Mouse (Mus musculus) kidney, postnatal 10 days (tissue): ENCODE data around the gene Sec14l5.

Experiments used
- DNase-seq: peaks from one replicate; pipeline ENCODE4 v3.0.0; 2021; ENCODE audit warnings: mixed read lengths

Sec14l5 gene

GRCm38 (mm10) chr16:5155014-5155413 lies 8.1 kb downstream of the Sec14l5 start:
- no peak for DNase-seq

GRCm38 (mm10) chr16:5156495-5156894 lies 9.6 kb downstream of the Sec14l5 start:
- DNase-seq = no peak

GRCm38 (mm10) chr16:5157113-5157512 lies 10.2 kb downstream of the Sec14l5 start:
- no peak for DNase-seq

- no peak for DNase-seq
These were observed 12.3 kb downstream of the Sec14l5 start for GRCm38 (mm10) chr16:5159248-5159647.

GRCm38 (mm10) chr16:5164327-5164726 lies 17.4 kb downstream of the Sec14l5 start:
- no peak for DNase-seq

GRCm38 (mm10) chr16:5168038-5168437 lies 21.1 kb downstream of the Sec14l5 start:
- no peak for DNase-seq

GRCm38 (mm10) chr16:5168829-5169228 lies 21.9 kb downstream of the Sec14l5 start:
- DNase-seq = no peak

GRCm38 (mm10) chr16:5172636-5173035 lies 25.7 kb downstream of the Sec14l5 start:
- DNase-seq = no peak

GRCm38 (mm10) chr16:5183310-5183975 lies 36.5 kb downstream of the Sec14l5 start:
- no peak for DNase-seq

- DNase-seq = no peak
These were observed 37.2 kb downstream of the Sec14l5 start for GRCm38 (mm10) chr16:5184101-5184500.

GRCm38 (mm10) chr16:5184956-5185355 lies 38.0 kb downstream of the Sec14l5 start:
- DNase-seq = no peak

- no peak for DNase-seq
These were observed 38.8 kb downstream of the Sec14l5 start for GRCm38 (mm10) chr16:5185691-5186090.

GRCm38 (mm10) chr16:5186234-5186633 lies 39.3 kb downstream of the Sec14l5 start:
- no peak for DNase-seq

- peak; percentile 74 for DNase-seq
These were observed 48.2 kb downstream of the Sec14l5 start for GRCm38 (mm10) chr16:5195080-5195479.

GRCm38 (mm10) chr16:5202681-5203080 lies 55.8 kb downstream of the Sec14l5 start:
- DNase-seq = peak; percentile 70

- DNase-seq = peak; percentile 46
These were observed 56.3 kb downstream of the Sec14l5 start for GRCm38 (mm10) chr16:5203200-5203599.

GRCm38 (mm10) chr16:5203668-5204433 lies 56.9 kb downstream of the Sec14l5 start, which contains the start of gene Nagpa:
Gene Nagpa (minus strand): TSS chr16:5204012.
- peak; percentile 89 for DNase-seq

- DNase-seq = no peak
These were observed 58.6 kb downstream of the Sec14l5 start for GRCm38 (mm10) chr16:5205431-5205970.

- DNase-seq = no peak
These were observed 59.1 kb downstream of the Sec14l5 start for GRCm38 (mm10) chr16:5206051-5206450.

GRCm38 (mm10) chr16:5210365-5210764 lies 63.5 kb downstream of the Sec14l5 start:
- DNase-seq = no peak

GRCm38 (mm10) chr16:5212150-5212549 lies 65.2 kb downstream of the Sec14l5 start:
- no peak for DNase-seq

GRCm38 (mm10) chr16:5214126-5214525 lies 67.2 kb downstream of the Sec14l5 start:
- no peak for DNase-seq

- DNase-seq = no peak
These were observed 69.8 kb downstream of the Sec14l5 start for GRCm38 (mm10) chr16:5216686-5217085.
